8 mouse cellular contexts compared by ENCODE assay signal in the genomic region with DNA sequence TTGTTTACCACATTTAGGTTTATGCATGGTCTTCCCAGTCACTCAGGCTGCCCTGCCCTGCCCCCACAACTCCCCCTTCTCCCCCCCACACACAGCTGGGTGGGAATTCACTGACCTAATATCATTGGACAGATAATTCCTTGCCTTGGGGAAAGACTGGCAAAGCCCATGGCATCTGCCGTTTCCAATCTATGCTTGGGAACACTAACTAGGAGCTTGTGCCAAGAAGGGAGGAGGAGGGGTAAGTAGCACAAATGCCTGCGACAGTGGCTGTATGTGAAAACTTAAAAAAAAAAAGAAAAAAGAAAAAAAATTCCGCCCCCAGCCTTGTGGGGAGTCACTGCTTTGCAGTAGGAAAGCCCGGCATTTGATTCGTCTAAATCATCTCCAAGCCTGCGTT. TPM values are rescaled to one million over a fixed set of nuclear protein-coding genes. Genes with fewer than 3 reads are reported as not detected.
DNase-seq lines count a peak whose midpoint lies in the region; ATAC-seq lines count a peak whose summit lies in the region.

No protein-coding gene starts in this region.

- no peak overlapping the region for H3K4me3 ChIP-seq in hindbrain, embryonic 12.5 days
- no peak overlapping the region for H3K4me3 ChIP-seq in hindbrain, embryonic 11.5 days (ENCODE audit: low read depth, low read length)
- H3K4me3 ChIP-seq in heart, embryonic 12.5 days, result no peak overlapping the region
- no peak overlapping the region for H3K4me3 ChIP-seq in midbrain, embryonic 12.5 days

- no peak overlapping the region for H3K4me2 ChIP-seq in hindbrain, embryonic 12.5 days (replicated peaks)
- H3K4me2 ChIP-seq in hindbrain, embryonic 11.5 days (replicated peaks; ENCODE audit: low read depth, low read length), result no peak overlapping the region
- no peak overlapping the region for H3K4me2 ChIP-seq in heart, embryonic 12.5 days
- H3K4me2 ChIP-seq in midbrain, embryonic 12.5 days (replicated peaks), result no peak overlapping the region

- no peaks in the 10 kb centered on the region for H3K27me3 ChIP-seq in hindbrain, embryonic 12.5 days
- H3K27me3 ChIP-seq in hindbrain, embryonic 11.5 days (ENCODE audit: control insufficient read depth, insufficient read depth, low read length), result no peaks in the 10 kb centered on the region
- no peaks in the 10 kb centered on the region for H3K27me3 ChIP-seq in heart, embryonic 12.5 days (replicated peaks)
- no peaks in the 10 kb centered on the region for H3K27me3 ChIP-seq in midbrain, embryonic 12.5 days

- 46% methylated on average over 6 of the region's 6 CpGs for WGBS in hindbrain, embryonic 12.5 days
- WGBS in hindbrain, embryonic 11.5 days, result 52% methylated on average over 6 of the region's 6 CpGs
- 52% methylated on average over 6 of the region's 6 CpGs for WGBS in heart, embryonic 12.5 days
- 37% methylated on average over 6 of the region's 6 CpGs for WGBS in midbrain, embryonic 12.5 days

- H3K36me3 ChIP-seq in hindbrain, embryonic 12.5 days, result peaks cover 20% of the 10 kb centered on the region
- H3K36me3 ChIP-seq in hindbrain, embryonic 11.5 days (ENCODE audit: control insufficient read depth, insufficient read depth, low read length), result 0 out of 2 replicates have a peak, but pooled peaks cover 2% of the 10 kb centered on the region
- H3K36me3 ChIP-seq in heart, embryonic 12.5 days, result peaks cover 38% of the 10 kb centered on the region
- H3K36me3 ChIP-seq in midbrain, embryonic 12.5 days, result peaks cover 26% of the 10 kb centered on the region

- H3K9ac ChIP-seq in hindbrain, embryonic 12.5 days, result no peak overlapping the region
- H3K9ac ChIP-seq in hindbrain, embryonic 11.5 days (ENCODE audit: low read depth, low read length), result no peak overlapping the region
- H3K9ac ChIP-seq in heart, embryonic 12.5 days, result no peak overlapping the region
- no peak overlapping the region for H3K9ac ChIP-seq in midbrain, embryonic 12.5 days (replicated peaks)

- H3K4me1 ChIP-seq in hindbrain, embryonic 12.5 days, result peaks cover 56% of the 10 kb centered on the region
- peaks cover 10% of the 10 kb centered on the region; the same call in 1 of the 2 replicates for H3K4me1 ChIP-seq in hindbrain, embryonic 11.5 days (replicated peaks; ENCODE audit: control insufficient read depth, insufficient read depth, low read length)
- H3K4me1 ChIP-seq in heart, embryonic 12.5 days (replicated peaks), result peaks cover 66% of the 10 kb centered on the region
- H3K4me1 ChIP-seq in midbrain, embryonic 12.5 days, result peaks cover 60% of the 10 kb centered on the region

- 0 out of 2 replicates have a peak overlapping the region, but pooled peaks have one; percentile 18 for H3K27ac ChIP-seq in hindbrain, embryonic 12.5 days
- H3K27ac ChIP-seq in hindbrain, embryonic 11.5 days (ENCODE audit: low read depth, low read length), result no peak overlapping the region
- peak overlapping the region; percentile 39; the same call in 1 of the 2 replicates for H3K27ac ChIP-seq in heart, embryonic 12.5 days (ENCODE audit: poor library complexity, severe bottlenecking)
- no peak overlapping the region for H3K27ac ChIP-seq in midbrain, embryonic 12.5 days (replicated peaks)

- ATAC-seq in hindbrain, embryonic 12.5 days (ENCODE audit: low FRiP score), result 0 out of 2 replicates have a peak, but pooled peaks have one; percentile 51
- ATAC-seq in hindbrain, embryonic 11.5 days (ENCODE audit: low FRiP score), result no peak
- ATAC-seq in heart, embryonic 12.5 days (ENCODE audit: insufficient number of reproducible peaks, low FRiP score), result no peak
- peak; percentile 16; the same call in 1 of the 2 replicates for ATAC-seq in midbrain, embryonic 12.5 days (ENCODE audit: low FRiP score, low read depth)

- H3K9me3 ChIP-seq in hindbrain, embryonic 12.5 days (replicated peaks), result no peaks in the 10 kb centered on the region
- H3K9me3 ChIP-seq in hindbrain, embryonic 11.5 days (ENCODE audit: control insufficient read depth, low read length), result no peaks in the 10 kb centered on the region
- H3K9me3 ChIP-seq in heart, embryonic 12.5 days (replicated peaks), result no peaks in the 10 kb centered on the region
- H3K9me3 ChIP-seq in midbrain, embryonic 12.5 days, result no peaks in the 10 kb centered on the region

- no peak for DNase-seq in hindbrain, embryonic 11.5 days (ENCODE audit: low spot score)
- DNase-seq in cerebellum, adult 18-20 months, result peak; percentile 65 to 82
- DNase-seq in urinary bladder, postnatal 4 days (ENCODE audit: low spot score in 2 of 2), result no peak
- DNase-seq in spleen, adult 18-20 months, result no peak
- no peak for DNase-seq in natural killer cell, adult 2 months (ENCODE audit: low spot score in 2 of 2)

RNA-seq across cellular contexts. Expression of gene Fgfr2, which starts 56.4 kb away (rescaled TPM):
- polyA plus RNA-seq in hindbrain, embryonic 12.5 days (2016; fragmentation: Nextera tagmentation; extraction: Ambion mirVana), result 79.0 and 81.1 TPM in 2 replicates
- polyA plus RNA-seq in hindbrain, embryonic 11.5 days (2014; fragmentation: Nextera tagmentation; extraction: Ambion mirVana), result 71.3 and 80.6 TPM in 2 replicates
- polyA plus RNA-seq in heart, embryonic 12.5 days (2016; fragmentation: Nextera tagmentation; extraction: Ambion mirVana), result 33.6 and 34.1 TPM in 2 replicates
- polyA plus RNA-seq in midbrain, embryonic 12.5 days (2016; fragmentation: Nextera tagmentation; extraction: Ambion mirVana), result 96.5 and 98.9 TPM in 2 replicates

RNA-seq across cellular contexts. Expression of gene Ctbp2, which starts 57.4 kb away (rescaled TPM):
- 110 and 115 TPM in 2 replicates for polyA plus RNA-seq in hindbrain, embryonic 12.5 days (2016; fragmentation: Nextera tagmentation; extraction: Ambion mirVana)
- polyA plus RNA-seq in hindbrain, embryonic 11.5 days (2014; fragmentation: Nextera tagmentation; extraction: Ambion mirVana), result 132 and 134 TPM in 2 replicates
- polyA plus RNA-seq in heart, embryonic 12.5 days (2016; fragmentation: Nextera tagmentation; extraction: Ambion mirVana), result 60.6 and 66.2 TPM in 2 replicates
- 111 and 118 TPM in 2 replicates for polyA plus RNA-seq in midbrain, embryonic 12.5 days (2016; fragmentation: Nextera tagmentation; extraction: Ambion mirVana)

Comparison
In these comparisons a context has a peak if more than half of its experiments do, and no peak if none do; other contexts are left out.
1. ATAC-seq: peak in hindbrain, embryonic 12.5 days (single experiment) and midbrain, embryonic 12.5 days (single experiment); none in hindbrain, embryonic 11.5 days (single experiment) and heart, embryonic 12.5 days (single experiment).
2. H3K27ac ChIP-seq: peak in hindbrain, embryonic 12.5 days (single experiment) and heart, embryonic 12.5 days (single experiment); none in hindbrain, embryonic 11.5 days (single experiment) and midbrain, embryonic 12.5 days (single experiment).
3. DNase-seq: peak in cerebellum, adult 18-20 months (2 of 2); none in hindbrain, embryonic 11.5 days (single experiment), urinary bladder, postnatal 4 days (0 of 2), spleen, adult 18-20 months (0 of 2) and natural killer cell, adult 2 months (0 of 2).